Mouse (Mus musculus) cortical plate, adult 2 months (tissue): Measurements from ENCODE around the gene Nudt6.

Experiments
- CTCF ChIP-seq: fragments of 200-500 bp; IDR thresholded peaks from 2 replicates; pipeline ENCODE4 v1.5.1; 2011; ENCODE audit warnings: mild to moderate bottlenecking, control low read depth, low read length; ENCODE audit not compliant: insufficient read depth; ENCODE audit errors: extremely low read depth
- POLR2A ChIP-seq: fragments of 200-500 bp; IDR thresholded peaks from 2 replicates; pipeline ENCODE4 v1.6.1; 2011; ENCODE audit warnings: mild to moderate bottlenecking, low read length, control low read depth; ENCODE audit not compliant: insufficient read depth; ENCODE audit errors: extremely low read depth

DNA sequence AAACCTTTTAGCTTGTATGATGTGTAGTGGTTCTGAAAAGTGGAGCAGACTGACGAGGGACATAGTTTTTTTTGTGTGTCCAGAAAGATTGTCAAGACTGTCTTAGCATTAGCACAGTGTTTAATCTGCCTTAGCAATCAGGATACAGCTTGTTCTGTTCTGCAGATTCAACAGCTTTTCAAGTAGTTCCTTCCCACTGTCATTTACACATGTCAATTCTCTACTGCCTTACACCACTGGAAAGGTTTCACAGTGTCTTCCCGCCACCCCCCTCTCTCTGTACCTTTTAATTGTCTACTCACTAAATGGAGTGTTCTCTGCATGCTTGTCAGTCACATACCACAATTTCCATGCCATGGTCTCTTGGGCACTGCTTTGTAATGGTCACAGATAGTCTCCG, 1.2 kb upstream of the Nudt6 start:
- TF ChIP-seq CTCF = no peak
- no peak for TF ChIP-seq POLR2A
